Mouse (Mus musculus): ENCODE data around the gene Btaf1.

- no peak for TF ChIP-seq POLR2A (IDR thresholded peaks at IDR 0.05; ENCODE audit: insufficient read depth, low read length)
- no peak for TF ChIP-seq CTCF (IDR thresholded peaks at IDR 0.05; ENCODE audit: low read depth, low read length)
These were observed 6.7 kb downstream of the Btaf1 start for GRCm38 (mm10) chr19:36932613-36933012.

All from ES-Bruce4 (cell line).